Mouse (Mus musculus): ENCODE data around the gene Vcpkmt. TPM values are rescaled to one million over a fixed set of nuclear protein-coding genes. Genes with fewer than 3 reads are reported as not detected.

Vcpkmt gene
- polyA plus RNA-seq, 1 experiment from 2014 or later: 22.8 TPM

- Histone ChIP-seq H3K9me3 (replicated peaks; ENCODE audit: control insufficient read depth, low read length) (no peaks in the 10 kb centered on the region), H3K4me1 (ENCODE audit: control insufficient read depth, insufficient read depth, low read length) (peaks cover 11% of the 10 kb centered on the region), H3K4me3 (ENCODE audit: low read depth, low read length) (no peak overlapping the region), H3K4me2 (no peak overlapping the region), H3K9ac (ENCODE audit: low read depth, low read length) (no peak overlapping the region), H3K27me3 (ENCODE audit: control insufficient read depth, insufficient read depth, low read length) (no peaks in the 10 kb centered on the region), H3K36me3 (ENCODE audit: control insufficient read depth, insufficient read depth, low read length) (no peaks in the 10 kb centered on the region), H3K27ac (ENCODE audit: low read depth, low read length) (no peak overlapping the region)
- no peak for ATAC-seq (replicated peaks; ENCODE audit: insufficient number of reproducible peaks, low FRiP score, low TSS enrichment)
- WGBS (ENCODE audit: insufficient replicate concordance): 74% methylated on average over 5 of the region's 5 CpGs
Observed at GRCm38 (mm10) chr12:69533237-69533636, 49.6 kb downstream of the Vcpkmt start.

- WGBS (ENCODE audit: insufficient replicate concordance): 83% methylated on average over 3 of the region's 3 CpGs
- Histone ChIP-seq H3K9ac (ENCODE audit: low read depth, low read length) (no peak overlapping the region), H3K4me2 (no peak overlapping the region), H3K27ac (ENCODE audit: low read depth, low read length) (no peak overlapping the region), H3K27me3 (ENCODE audit: control insufficient read depth, insufficient read depth, low read length) (no peaks in the 10 kb centered on the region), H3K4me1 (ENCODE audit: control insufficient read depth, insufficient read depth, low read length) (peaks cover 5% of the 10 kb centered on the region; the same call in 1 of the 2 replicates), H3K36me3 (ENCODE audit: control insufficient read depth, insufficient read depth, low read length) (no peaks in the 10 kb centered on the region), H3K9me3 (replicated peaks; ENCODE audit: control insufficient read depth, low read length) (no peaks in the 10 kb centered on the region), H3K4me3 (ENCODE audit: low read depth, low read length) (no peak overlapping the region)
- no peak for ATAC-seq (replicated peaks; ENCODE audit: insufficient number of reproducible peaks, low FRiP score, low TSS enrichment)
Observed at GRCm38 (mm10) chr12:69532530-69532929, 50.3 kb downstream of the Vcpkmt start.

- Histone ChIP-seq H3K9ac (ENCODE audit: low read depth, low read length) (no peak overlapping the region), H3K27ac (ENCODE audit: low read depth, low read length) (no peak overlapping the region), H3K9me3 (replicated peaks; ENCODE audit: control insufficient read depth, low read length) (no peaks in the 10 kb centered on the region), H3K4me3 (ENCODE audit: low read depth, low read length) (no peak overlapping the region), H3K4me2 (no peak overlapping the region), H3K27me3 (ENCODE audit: control insufficient read depth, insufficient read depth, low read length) (no peaks in the 10 kb centered on the region), H3K4me1 (ENCODE audit: control insufficient read depth, insufficient read depth, low read length) (peaks cover under 1% of the 10 kb centered on the region; the same call in 1 of the 2 replicates), H3K36me3 (ENCODE audit: control insufficient read depth, insufficient read depth, low read length) (no peaks in the 10 kb centered on the region)
- WGBS (ENCODE audit: insufficient replicate concordance): 80% methylated on average over 4 of the region's 4 CpGs
- no peak for ATAC-seq (replicated peaks; ENCODE audit: insufficient number of reproducible peaks, low FRiP score, low TSS enrichment)
Observed at GRCm38 (mm10) chr12:69532091-69532490, 50.7 kb downstream of the Vcpkmt start.

GRCm38 (mm10) chr12:69529694-69530403, 53.0 kb downstream of the Vcpkmt start:
- no peak for ATAC-seq (replicated peaks; ENCODE audit: insufficient number of reproducible peaks, low FRiP score, low TSS enrichment)
- no peak overlapping the region for H3K4me3 ChIP-seq (ENCODE audit: low read depth, low read length)
- no peaks in the 10 kb centered on the region for H3K9me3 ChIP-seq (replicated peaks; ENCODE audit: control insufficient read depth, low read length)
- no peaks in the 10 kb centered on the region for H3K27me3 ChIP-seq (ENCODE audit: control insufficient read depth, insufficient read depth, low read length)
- no peaks in the 10 kb centered on the region for H3K36me3 ChIP-seq (ENCODE audit: control insufficient read depth, insufficient read depth, low read length)
- H3K4me1 ChIP-seq (ENCODE audit: control insufficient read depth, insufficient read depth, low read length): no peaks in the 10 kb centered on the region
- 77% methylated on average over 13 of the region's 13 CpGs for WGBS (ENCODE audit: insufficient replicate concordance)
- H3K4me2 ChIP-seq: no peak overlapping the region
- H3K9ac ChIP-seq (ENCODE audit: low read depth, low read length): no peak overlapping the region
- no peak overlapping the region for H3K27ac ChIP-seq (ENCODE audit: low read depth, low read length)

GRCm38 (mm10) chr12:69528275-69529032, 54.4 kb downstream of the Vcpkmt start:
- H3K9me3 ChIP-seq (replicated peaks; ENCODE audit: control insufficient read depth, low read length): no peaks in the 10 kb centered on the region
- ATAC-seq (replicated peaks; ENCODE audit: insufficient number of reproducible peaks, low FRiP score, low TSS enrichment): no peak
- no peak overlapping the region for H3K4me3 ChIP-seq (ENCODE audit: low read depth, low read length)
- no peak overlapping the region for H3K27ac ChIP-seq (ENCODE audit: low read depth, low read length)
- H3K9ac ChIP-seq (ENCODE audit: low read depth, low read length): no peak overlapping the region
- WGBS (ENCODE audit: insufficient replicate concordance): 78% methylated on average over 8 of the region's 8 CpGs
- H3K4me2 ChIP-seq: no peak overlapping the region
- H3K4me1 ChIP-seq (ENCODE audit: control insufficient read depth, insufficient read depth, low read length): no peaks in the 10 kb centered on the region
- H3K36me3 ChIP-seq (ENCODE audit: control insufficient read depth, insufficient read depth, low read length): no peaks in the 10 kb centered on the region
- no peaks in the 10 kb centered on the region for H3K27me3 ChIP-seq (ENCODE audit: control insufficient read depth, insufficient read depth, low read length)

Small RNA genes within 50 kb of the gene (microRNA-seq; reads per million reads assigned to microRNA genes)
- gene Gm23018 (ENCODE audit: borderline number of aligned reads): not detected

Other genes with a start within 250 kb of the Vcpkmt start
- gene Nemf, start 225.9 kb downstream of the Vcpkmt start, polyA plus RNA-seq (2014; fragmentation: Nextera tagmentation; extraction: Ambion mirVana): 62.1 and 69.9 TPM in 2 replicates
- 38.0 and 41.6 TPM in 2 replicates for gene Arf6, start 210.9 kb downstream of the Vcpkmt start, polyA plus RNA-seq (2014; fragmentation: Nextera tagmentation; extraction: Ambion mirVana)
- 1.3 and 1.5 TPM in 2 replicates for gene Gm9887, start 210.6 kb downstream of the Vcpkmt start, polyA plus RNA-seq (2014; fragmentation: Nextera tagmentation; extraction: Ambion mirVana)
- gene Sos2, start 98.8 kb upstream of the Vcpkmt start, polyA plus RNA-seq (2014; fragmentation: Nextera tagmentation; extraction: Ambion mirVana): 7.9 and 9.1 TPM in 2 replicates
- gene L2hgdh, start 141.8 kb upstream of the Vcpkmt start, polyA plus RNA-seq (2014; fragmentation: Nextera tagmentation; extraction: Ambion mirVana): 15.2 and 18.0 TPM in 2 replicates
- 30.1 and 35.8 TPM in 2 replicates for gene Atp5s, start 141.9 kb upstream of the Vcpkmt start, polyA plus RNA-seq (2014; fragmentation: Nextera tagmentation; extraction: Ambion mirVana)
- 3.8 and 5.2 TPM in 2 replicates for gene Cdkl1, start 208.2 kb upstream of the Vcpkmt start, polyA plus RNA-seq (2014; fragmentation: Nextera tagmentation; extraction: Ambion mirVana)

All from heart, embryonic 11.5 days (tissue).